Mouse (Mus musculus): ENCODE results near the gene Prss36.

- no peak for TF ChIP-seq CTCF (IDR thresholded peaks at IDR 0.05; ENCODE audit: low read depth, low read length)
- no peak for TF ChIP-seq POLR2AphosphoS5 (IDR thresholded peaks at IDR 0.05; ENCODE audit: insufficient replicate concordance, low read depth, low read length)
- no peak for TF ChIP-seq TAL1 (conservative IDR thresholded peaks at IDR 0.05; ENCODE audit: low read depth, low read length)
- no peak for TF ChIP-seq GATA1 (IDR thresholded peaks at IDR 0.05; ENCODE audit: borderline replicate concordance, low read length)
- no peak for TF ChIP-seq GATA2 (IDR thresholded peaks at IDR 0.05; ENCODE audit: borderline replicate concordance, low read depth, low read length)
Measured at GRCm38 (mm10) chr7:127885951-127886350, 60.6 kb downstream of the Prss36 start.

Data from G1E (cell line).